Mouse (Mus musculus) hindbrain, embryonic 12.5 days (tissue): ENCODE measurements around the gene Rab19. TPM values are rescaled to one million over a fixed set of nuclear protein-coding genes. Genes with fewer than 3 reads are reported as not detected.
"Not testable (repeated sequence)": the region's sequence is repeated elsewhere in the genome, so short reads cannot be mapped to it uniquely, and the experiment has no call there.

Experiments
- ATAC-seq: fragments of 200-750 bp; cut with Nextera tagmentation; 2 replicates; pipeline ENCODE4 v1.8.0; 2017; ENCODE audit warnings: moderate TSS enrichment; ENCODE audit not compliant: low FRiP score
- H3K27ac ChIP-seq: fragments of 300-500 bp; sonication (generic); 2 replicates; pipeline ENCODE4 v1.5.1; 2016; ENCODE audit warnings: mild to moderate bottlenecking
- H3K27me3 ChIP-seq: fragments of 300-500 bp; sonication (generic); 2 replicates; pipeline ENCODE4 v1.6.1; 2016; ENCODE audit warnings: mild to moderate bottlenecking
- H3K36me3 ChIP-seq: fragments of 300-500 bp; sonication (generic); 2 replicates; pipeline ENCODE4 v1.6.1; 2016; ENCODE audit warnings: mild to moderate bottlenecking
- H3K4me1 ChIP-seq: fragments of 300-500 bp; sonication (generic); 2 replicates; pipeline ENCODE4 v1.6.1; 2016
- H3K4me2 ChIP-seq: fragments of 300-500 bp; sonication (generic); replicated peaks from 2 replicates; pipeline ENCODE4 v1.6.1; 2016; ENCODE audit warnings: mild to moderate bottlenecking
- H3K4me3 ChIP-seq: fragments of 300-500 bp; sonication (generic); 2 replicates; pipeline ENCODE4 v1.5.1; 2016; ENCODE audit warnings: mild to moderate bottlenecking
- H3K9ac ChIP-seq: fragments of 300-500 bp; sonication (generic); 2 replicates; pipeline ENCODE4 v1.6.1; 2016; ENCODE audit warnings: mild to moderate bottlenecking, moderate library complexity
- H3K9me3 ChIP-seq: fragments of 300-500 bp; sonication (generic); replicated peaks from 2 replicates; pipeline ENCODE4 v1.6.1; 2016; ENCODE audit warnings: mild to moderate bottlenecking
- WGBS: fragments of 180-500 bp; shearing (Covaris S2); methylation state at CpG from one replicate; pipeline ENCODE4 v1.1.7; 2016; 5-methylcytosine and 5-hydroxymethylcytosine counted together
- polyA plus RNA-seq: library from polyadenylated mRNA; unstranded; fragments of >200 nt; fragmentation: Nextera tagmentation; extraction: Ambion mirVana; gene quantifications from 2 replicates; pipeline ENCODE4 v1.2.1, GENCODE M21; 2016

The Rab19 gene
- 0.52 and 0.66 TPM in 2 replicates for polyA plus RNA-seq

DNA sequence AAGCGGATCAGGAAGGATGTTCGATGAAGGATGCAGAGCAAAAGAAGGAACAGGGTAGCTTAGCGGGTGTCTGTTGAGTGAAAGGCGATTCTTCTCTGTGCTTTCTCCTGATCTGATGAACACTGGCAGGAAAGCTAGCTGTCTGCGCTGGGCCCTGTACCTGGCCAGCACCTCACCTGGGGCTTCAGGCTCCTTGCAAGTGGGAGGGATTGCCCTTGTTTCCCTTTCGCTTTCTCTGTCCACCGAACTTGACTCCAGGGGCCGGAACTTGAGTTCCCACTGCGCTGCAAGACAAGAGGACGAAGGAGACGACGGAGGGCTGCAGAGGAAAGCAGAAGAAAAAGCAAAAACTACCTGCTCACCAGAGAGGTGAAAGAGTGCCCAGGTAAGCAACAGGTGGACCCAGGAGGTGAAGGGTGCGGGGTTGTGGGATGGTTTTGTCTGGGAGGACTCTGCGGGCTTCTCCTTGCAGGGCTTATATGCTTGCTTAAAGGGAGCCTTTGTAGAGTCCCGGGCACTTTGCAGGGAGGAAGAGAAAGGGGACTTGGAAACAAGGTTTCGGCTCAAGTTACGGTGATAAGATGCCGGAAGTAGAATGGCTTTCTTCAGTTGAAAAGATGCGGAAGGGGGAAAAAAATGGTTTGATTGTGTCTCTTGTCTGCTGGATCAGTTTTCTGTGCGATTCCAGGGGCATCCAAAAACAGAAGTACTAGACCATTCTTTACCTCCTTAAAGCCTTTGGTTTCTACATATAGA lies at the start of gene Rab19:
Gene Rab19 (plus strand): TSS at position 51 of the 756 bp plus-strand sequence.
- Histone ChIP-seq H3K27me3 (peaks cover 11% of the 10 kb centered on the region), H3K4me2 (peak within 1 kb of the TSS; percentile 44), H3K9me3 (no peaks in the 10 kb centered on the region), H3K9ac (no peak within 1 kb of the TSS), H3K4me3 (peak within 1 kb of the TSS; percentile 20), H3K27ac (no peak within 1 kb of the TSS), H3K36me3 (no peaks in the 10 kb centered on the region), H3K4me1 (peaks cover 11% of the 10 kb centered on the region)
- ATAC-seq: no peak
- 9% methylated on average over 20 of the region's 20 CpGs for WGBS

DNA sequence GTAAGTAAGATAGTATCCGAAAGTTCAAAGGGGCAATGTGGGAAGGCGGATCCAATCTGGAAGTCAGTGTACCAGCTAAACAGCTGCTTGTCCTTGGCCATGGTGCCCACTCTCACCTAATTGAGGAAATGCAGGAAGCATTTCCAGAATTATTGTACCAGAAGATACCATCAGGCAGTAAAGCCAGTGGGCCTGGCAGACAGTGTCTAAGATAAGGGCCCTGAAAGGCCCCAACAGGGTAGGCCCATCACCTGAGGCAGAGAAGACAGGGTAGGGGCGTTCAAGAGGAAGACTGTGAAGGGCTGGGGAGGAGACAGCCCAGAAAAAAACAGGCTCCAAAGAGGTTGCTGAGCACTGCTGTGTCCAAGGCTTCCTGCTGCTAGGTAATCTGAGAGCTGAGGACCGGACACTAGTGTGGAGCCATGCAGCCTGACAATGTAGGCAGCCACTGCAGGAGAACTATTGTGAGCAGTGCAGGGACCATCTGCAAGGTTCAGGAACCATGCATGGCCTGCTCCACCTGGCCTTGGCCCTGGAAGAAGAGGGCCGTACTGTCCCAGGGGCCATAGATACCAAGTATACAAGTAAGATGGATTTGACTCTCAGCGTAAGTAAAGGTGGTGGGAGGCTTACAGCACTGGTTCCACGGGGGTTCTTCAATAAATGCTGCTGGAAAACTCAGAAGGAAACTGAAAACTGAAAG lies 48.8 kb upstream of the Rab19 start:
- ATAC-seq: no peak
- 78% methylated on average over 7 of the region's 7 CpGs for WGBS
- Histone ChIP-seq H3K9me3 (no peaks in the 10 kb centered on the region), H3K9ac (no peak overlapping the region), H3K4me1 (no peaks in the 10 kb centered on the region), H3K4me3 (no peak overlapping the region), H3K27ac (no peak overlapping the region), H3K36me3 (peaks cover 28% of the 10 kb centered on the region), H3K27me3 (no peaks in the 10 kb centered on the region), H3K4me2 (no peak overlapping the region)

GRCm38 (mm10) chr6:39334224-39334623 lies 46.8 kb upstream of the Rab19 start:
- Histone ChIP-seq H3K9me3 (no peaks in the 10 kb centered on the region), H3K27me3 (no peaks in the 10 kb centered on the region), H3K9ac (no peak overlapping the region), H3K4me2 (no peak overlapping the region), H3K4me3 (no peak overlapping the region), H3K27ac (no peak overlapping the region), H3K4me1 (no peaks in the 10 kb centered on the region), H3K36me3 (peaks cover 40% of the 10 kb centered on the region)
- 91% methylated on average over 7 of the region's 7 CpGs for WGBS
- no peak for ATAC-seq

DNA sequence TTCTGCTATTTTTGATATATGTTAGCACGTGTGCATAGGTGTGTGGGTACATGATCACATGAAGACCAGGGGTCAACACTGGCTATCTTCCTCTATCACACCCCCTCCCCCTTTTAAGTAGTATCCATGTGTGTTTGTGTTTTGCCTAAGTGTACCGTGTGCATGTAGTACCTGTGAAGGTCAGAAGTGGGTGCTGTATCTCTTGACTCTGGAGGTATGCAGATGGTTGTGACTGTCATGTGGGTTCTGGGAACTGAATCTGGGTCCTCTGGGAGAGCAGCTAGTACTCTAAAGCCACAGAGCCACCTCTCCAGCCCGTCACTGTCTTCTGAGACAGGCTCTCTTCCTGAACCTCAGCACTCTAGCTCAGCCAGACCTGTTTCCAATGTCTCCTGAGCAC lies 46.1 kb upstream of the Rab19 start:
- Histone ChIP-seq H3K27ac (no peak overlapping the region), H3K4me3 (no peak overlapping the region), H3K36me3 (peaks cover 40% of the 10 kb centered on the region), H3K9me3 (no peaks in the 10 kb centered on the region), H3K9ac (no peak overlapping the region), H3K27me3 (no peaks in the 10 kb centered on the region), H3K4me1 (no peaks in the 10 kb centered on the region), H3K4me2 (no peak overlapping the region)
- WGBS: 95% methylated on average over 3 of the region's 3 CpGs
- no peak for ATAC-seq

DNA sequence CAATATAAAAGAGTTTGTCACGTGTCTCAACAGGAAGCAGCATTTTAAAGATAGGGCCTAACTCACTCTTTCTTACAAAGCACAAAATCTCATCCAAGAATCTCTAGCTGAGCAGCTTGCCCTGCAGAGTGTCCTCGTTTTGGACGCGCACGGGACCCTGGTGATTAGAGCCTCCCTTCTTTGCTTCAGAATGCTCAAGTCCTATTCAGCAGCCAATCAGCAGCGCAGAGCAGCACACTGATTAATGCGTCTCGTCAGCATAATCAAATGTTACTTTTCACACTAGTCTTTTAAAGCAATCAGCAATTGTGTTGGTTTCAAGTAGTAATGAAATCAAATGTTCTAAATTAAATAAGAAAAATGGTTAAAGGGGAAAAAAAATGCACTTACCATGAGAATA lies 42.6 kb upstream of the Rab19 start:
- no peak for ATAC-seq
- Histone ChIP-seq H3K4me3 (no peak overlapping the region), H3K9me3 (no peaks in the 10 kb centered on the region), H3K36me3 (peaks cover 54% of the 10 kb centered on the region), H3K9ac (no peak overlapping the region), H3K4me1 (no peaks in the 10 kb centered on the region), H3K4me2 (no peak overlapping the region), H3K27ac (no peak overlapping the region), H3K27me3 (no peaks in the 10 kb centered on the region)
- 81% methylated on average over 8 of the region's 8 CpGs for WGBS

GRCm38 (mm10) chr6:39341798-39342197 lies 39.2 kb upstream of the Rab19 start:
- Histone ChIP-seq H3K27ac (no peak overlapping the region), H3K9ac (no peak overlapping the region), H3K27me3 (no peaks in the 10 kb centered on the region), H3K4me3 (no peak overlapping the region), H3K4me1 (peaks cover 19% of the 10 kb centered on the region), H3K4me2 (no peak overlapping the region), H3K9me3 (no peaks in the 10 kb centered on the region), H3K36me3 (peaks cover 38% of the 10 kb centered on the region)
- ATAC-seq: no peak
- WGBS: 78% methylated on average over 2 of the region's 2 CpGs

GRCm38 (mm10) chr6:39344020-39344419 lies 37.0 kb upstream of the Rab19 start:
- no peaks in the 10 kb centered on the region for H3K27me3 ChIP-seq
- no peak overlapping the region for H3K4me3 ChIP-seq
- H3K9ac ChIP-seq: no peak overlapping the region
- peaks cover 24% of the 10 kb centered on the region for H3K36me3 ChIP-seq
- H3K4me2 ChIP-seq: no peak overlapping the region
- H3K27ac ChIP-seq: no peak overlapping the region
- peaks cover 39% of the 10 kb centered on the region for H3K4me1 ChIP-seq
- no peaks in the 10 kb centered on the region for H3K9me3 ChIP-seq
- WGBS: 25% methylated on average over 12 of the region's 12 CpGs
- peak; percentile 49; the same call in 1 of the 2 replicates for ATAC-seq

GRCm38 (mm10) chr6:39345430-39345829 lies 35.5 kb upstream of the Rab19 start:
- 29% methylated on average over 7 of the region's 7 CpGs for WGBS
- Histone ChIP-seq H3K4me2 (no peak overlapping the region), H3K27me3 (no peaks in the 10 kb centered on the region), H3K4me1 (peaks cover 44% of the 10 kb centered on the region), H3K9me3 (no peaks in the 10 kb centered on the region), H3K9ac (no peak overlapping the region; the same call in 1 of the 2 replicates), H3K4me3 (no peak overlapping the region), H3K36me3 (peaks cover 35% of the 10 kb centered on the region), H3K27ac (peak overlapping the region; percentile 73)
- peak; percentile 38; the same call in 1 of the 2 replicates for ATAC-seq

- no peak overlapping the region for H3K4me2 ChIP-seq
- H3K9ac ChIP-seq: peak overlapping the region; percentile 2; the same call in 1 of the 2 replicates
- 14% methylated on average over 15 of the region's 15 CpGs for WGBS
- H3K27me3 ChIP-seq: no peaks in the 10 kb centered on the region
- H3K36me3 ChIP-seq: peaks cover 47% of the 10 kb centered on the region
- 0 out of 2 replicates have a peak, but pooled peaks have one; percentile 32 for ATAC-seq
- no peak overlapping the region for H3K4me3 ChIP-seq
- H3K27ac ChIP-seq: peak overlapping the region; percentile 86
- no peaks in the 10 kb centered on the region for H3K9me3 ChIP-seq
- peaks cover 44% of the 10 kb centered on the region for H3K4me1 ChIP-seq
Measured at GRCm38 (mm10) chr6:39346991-39347501, 33.9 kb upstream of the Rab19 start.

DNA sequence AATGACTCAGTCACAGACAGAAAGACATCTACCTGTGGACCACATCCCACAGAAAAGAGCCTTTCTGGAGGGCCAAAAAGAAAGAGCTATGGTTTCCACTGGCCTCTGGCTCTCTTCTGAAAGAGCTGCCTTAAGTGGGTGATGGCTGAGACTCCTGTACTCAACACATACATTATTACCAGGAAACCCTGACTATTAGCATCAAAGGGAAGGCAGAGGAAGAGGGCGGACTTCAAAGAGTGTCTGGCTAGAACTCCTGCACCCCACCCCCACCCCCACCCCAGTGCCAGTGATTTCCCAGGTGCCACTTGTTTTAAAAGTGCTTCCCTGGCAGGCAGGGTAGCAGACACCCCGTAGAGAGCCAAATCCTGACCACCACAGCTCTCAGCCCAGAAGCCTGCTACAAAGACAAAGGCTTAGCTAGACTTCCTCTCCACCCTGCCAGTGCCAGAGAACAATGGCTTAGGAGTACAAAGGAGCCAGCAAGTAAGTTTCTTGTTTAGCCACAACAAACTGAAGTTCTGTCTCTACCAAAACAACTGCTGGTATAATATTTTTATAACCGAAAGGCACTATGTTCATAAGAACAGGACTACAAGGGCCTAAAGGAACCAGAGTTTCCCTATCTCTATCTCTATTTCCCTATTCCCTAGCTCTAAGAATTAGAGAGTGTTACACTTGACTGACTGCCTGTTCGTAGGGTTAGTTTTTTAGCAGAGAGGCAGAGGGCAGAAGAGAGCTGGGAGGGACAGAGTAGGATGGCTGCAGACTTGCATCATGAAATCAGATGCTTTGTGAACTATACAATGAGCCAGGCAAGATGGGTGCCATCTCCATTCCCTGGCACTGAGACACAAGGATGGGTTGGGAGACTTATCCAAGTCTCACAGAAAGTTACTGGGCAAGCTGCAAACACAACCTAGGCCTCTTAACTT lies 32.8 kb upstream of the Rab19 start:
- WGBS: 18% methylated on average over 4 of the region's 4 CpGs
- Histone ChIP-seq H3K27me3 (no peaks in the 10 kb centered on the region), H3K36me3 (peaks cover 45% of the 10 kb centered on the region), H3K4me1 (peaks cover 44% of the 10 kb centered on the region), H3K9ac (no peak overlapping the region; the same call in 1 of the 2 replicates), H3K4me2 (no peak overlapping the region), H3K4me3 (no peak overlapping the region), H3K27ac (peak overlapping the region; percentile 86), H3K9me3 (no peaks in the 10 kb centered on the region)
- ATAC-seq: no peak

DNA sequence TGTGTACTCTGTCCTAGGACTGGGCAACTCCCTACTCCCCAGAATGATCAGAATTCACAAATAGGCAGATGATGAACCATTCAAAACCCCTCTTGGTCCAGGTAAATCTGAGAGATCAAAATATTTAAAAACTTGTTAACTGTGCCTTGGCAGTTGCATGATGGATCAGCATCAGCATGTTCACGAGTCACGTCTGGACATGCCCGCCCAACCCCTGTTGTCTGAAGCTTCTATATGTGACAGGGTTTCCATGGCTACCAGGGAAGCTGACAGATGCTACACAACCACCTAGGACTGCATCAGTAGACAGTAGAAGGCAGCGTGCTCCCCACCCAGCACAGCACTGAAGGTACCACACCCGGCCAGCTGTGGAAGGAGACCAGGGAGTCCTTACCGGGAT lies 32.0 kb upstream of the Rab19 start:
- H3K27ac ChIP-seq: peak overlapping the region; percentile 86
- no peak for ATAC-seq
- H3K9ac ChIP-seq: no peak overlapping the region
- H3K4me2 ChIP-seq: no peak overlapping the region
- peaks cover 45% of the 10 kb centered on the region for H3K36me3 ChIP-seq
- H3K9me3 ChIP-seq: no peaks in the 10 kb centered on the region
- H3K4me1 ChIP-seq: peaks cover 44% of the 10 kb centered on the region
- no peak overlapping the region for H3K4me3 ChIP-seq
- 55% methylated on average over 6 of the region's 6 CpGs for WGBS
- H3K27me3 ChIP-seq: no peaks in the 10 kb centered on the region

DNA sequence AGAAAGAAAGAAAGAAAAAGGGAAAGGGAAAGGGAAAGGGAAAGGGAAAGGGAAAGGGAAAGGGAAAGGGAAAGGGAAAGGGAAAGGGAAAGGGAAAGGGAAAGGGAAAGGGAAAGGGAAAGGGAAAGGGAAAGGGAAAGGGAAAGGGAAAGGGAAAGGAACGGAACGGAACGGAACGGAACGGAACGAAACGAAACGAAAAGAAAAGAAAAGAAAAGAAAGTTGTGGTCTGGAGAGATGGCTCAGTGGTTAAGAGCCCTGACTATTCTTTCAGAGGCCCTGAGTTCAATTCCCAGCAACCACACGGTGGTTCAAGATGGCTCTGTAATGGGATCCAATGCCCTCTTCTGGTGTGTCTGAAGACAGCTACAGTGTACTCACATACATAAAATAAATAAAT lies 21.8 kb upstream of the Rab19 start:
- not testable (repeated sequence) for H3K27me3 ChIP-seq, H3K9ac ChIP-seq, H3K9me3 ChIP-seq, H3K4me1 ChIP-seq, H3K27ac ChIP-seq, H3K4me3 ChIP-seq, ATAC-seq, H3K4me2 ChIP-seq
- WGBS: 97% methylated on average over 9 of the region's 9 CpGs
- H3K36me3 ChIP-seq: peaks cover 67% of the 10 kb centered on the region
